Mouse (Mus musculus) ovary, postnatal 10 days (tissue): ENCODE measurements around the gene Mepce.
"Not testable (repeated sequence)": the region's sequence is repeated elsewhere in the genome, so short reads cannot be mapped to it uniquely, and the experiment has no call there.

Source experiments
- DNase-seq: peaks from one replicate; pipeline ENCODE4 v3.0.0; 2022; ENCODE audit warnings: low spot score

The Mepce gene

GRCm38 (mm10) chr5:137758921-137759534 is 28.4 kb downstream of the Mepce start:
- DNase-seq, result no peak

GRCm38 (mm10) chr5:137757887-137758286 is 29.6 kb downstream of the Mepce start:
- no peak for DNase-seq

- DNase-seq, result peak; percentile 77
Observed at GRCm38 (mm10) chr5:137756882-137757661, 30.4 kb downstream of the Mepce start.

- no peak for DNase-seq
Observed at GRCm38 (mm10) chr5:137756106-137756505, 31.3 kb downstream of the Mepce start.

- no peak for DNase-seq
Observed at GRCm38 (mm10) chr5:137755425-137755824, 32.0 kb downstream of the Mepce start.

GRCm38 (mm10) chr5:137753111-137753832 is 34.2 kb downstream of the Mepce start:
- no peak for DNase-seq

- no peak for DNase-seq
Observed at GRCm38 (mm10) chr5:137751988-137752387, 35.5 kb downstream of the Mepce start.

- DNase-seq, result no peak
Observed at GRCm38 (mm10) chr5:137751221-137751887, 36.1 kb downstream of the Mepce start.

- DNase-seq, result not testable (repeated sequence)
Observed at GRCm38 (mm10) chr5:137750212-137750611, 37.2 kb downstream of the Mepce start.

GRCm38 (mm10) chr5:137749196-137749836 is 38.1 kb downstream of the Mepce start:
- no peak for DNase-seq

GRCm38 (mm10) chr5:137748130-137748770 is 39.2 kb downstream of the Mepce start:
- no peak for DNase-seq

GRCm38 (mm10) chr5:137747326-137747961 is 40.0 kb downstream of the Mepce start:
- DNase-seq, result no peak

GRCm38 (mm10) chr5:137746851-137747325 is 40.6 kb downstream of the Mepce start:
- DNase-seq, result no peak

- DNase-seq, result no peak
Observed at GRCm38 (mm10) chr5:137746282-137746850, 41.1 kb downstream of the Mepce start.

GRCm38 (mm10) chr5:137745214-137746171 is 42.0 kb downstream of the Mepce start, which contains the start of gene Tsc22d4:
Gene Tsc22d4 (plus strand): TSS chr5:137745730.
- DNase-seq, result peak; percentile 96

- DNase-seq, result no peak
Observed at GRCm38 (mm10) chr5:137744197-137744596, 43.3 kb downstream of the Mepce start.

- DNase-seq, result no peak
Observed at GRCm38 (mm10) chr5:137742836-137743235, 44.6 kb downstream of the Mepce start.

- DNase-seq, result no peak
Observed at GRCm38 (mm10) chr5:137742048-137742447, 45.4 kb downstream of the Mepce start.
